Mouse (Mus musculus) adrenal gland, postnatal 14 days (tissue): ENCODE measurements around the gene Sspn. TPM values are rescaled to one million over a fixed set of nuclear protein-coding genes. Genes with fewer than 3 reads are reported as not detected.

ENCODE experiments used
- DNase-seq: peaks from one replicate; pipeline ENCODE4 v3.0.0; 2021; ENCODE audit warnings: mixed read lengths
- total RNA-seq: library from RNA; stranded (reverse); gene quantifications from 2 replicates; pipeline ENCODE4 v1.2.3, GENCODE M21; 2021

Gene Sspn
- total RNA-seq, 1 experiment from 2014 or later, result 13.0 TPM

- peak; percentile 93 for DNase-seq
These were observed 2.7 kb downstream of the Sspn start for GRCm38 (mm10) chr6:145934001-145934696.

GRCm38 (mm10) chr6:145934697-145935240 is 3.3 kb downstream of the Sspn start:
- DNase-seq, result peak; percentile 50

GRCm38 (mm10) chr6:145935912-145936311 is 4.5 kb downstream of the Sspn start:
- DNase-seq, result no peak

GRCm38 (mm10) chr6:145936511-145936910 is 5.1 kb downstream of the Sspn start:
- no peak for DNase-seq

GRCm38 (mm10) chr6:145940852-145941251 is 9.4 kb downstream of the Sspn start:
- DNase-seq, result no peak

- no peak for DNase-seq
These were observed 11.0 kb downstream of the Sspn start for GRCm38 (mm10) chr6:145942263-145942966.

- DNase-seq, result no peak
These were observed 12.0 kb downstream of the Sspn start for GRCm38 (mm10) chr6:145943414-145943813.

GRCm38 (mm10) chr6:145945700-145946344 is 14.4 kb downstream of the Sspn start:
- DNase-seq, result no peak

- DNase-seq, result no peak
These were observed 17.6 kb downstream of the Sspn start for GRCm38 (mm10) chr6:145949049-145949448.

- no peak for DNase-seq
These were observed 19.2 kb downstream of the Sspn start for GRCm38 (mm10) chr6:145950626-145951025.

- DNase-seq, result no peak
These were observed 21.2 kb downstream of the Sspn start for GRCm38 (mm10) chr6:145952594-145952993.

- no peak for DNase-seq
These were observed 21.9 kb downstream of the Sspn start for GRCm38 (mm10) chr6:145953121-145953896.

- no peak for DNase-seq
These were observed 26.1 kb downstream of the Sspn start for GRCm38 (mm10) chr6:145957427-145957965.

GRCm38 (mm10) chr6:145958070-145958469 is 26.6 kb downstream of the Sspn start:
- peak; percentile 59 for DNase-seq

GRCm38 (mm10) chr6:145961047-145961446 is 29.6 kb downstream of the Sspn start:
- no peak for DNase-seq

GRCm38 (mm10) chr6:145963966-145964365 is 32.5 kb downstream of the Sspn start:
- DNase-seq, result no peak

GRCm38 (mm10) chr6:145967693-145968092 is 36.3 kb downstream of the Sspn start:
- DNase-seq, result no peak

GRCm38 (mm10) chr6:145968301-145968818 is 36.9 kb downstream of the Sspn start:
- peak; percentile 43 for DNase-seq

- DNase-seq, result no peak
These were observed 37.4 kb downstream of the Sspn start for GRCm38 (mm10) chr6:145968821-145969220.

GRCm38 (mm10) chr6:145969572-145969971 is 38.1 kb downstream of the Sspn start:
- no peak for DNase-seq

GRCm38 (mm10) chr6:145972107-145972506 is 40.7 kb downstream of the Sspn start:
- peak; percentile 29 for DNase-seq

- no peak for DNase-seq
These were observed 41.4 kb downstream of the Sspn start for GRCm38 (mm10) chr6:145972836-145973235.
